Mouse (Mus musculus) lung, postnatal 10 days (tissue): ENCODE measurements around the gene Kmt5a.

Source experiments
- DNase-seq: peaks from one replicate; pipeline ENCODE4 v3.0.0; 2021

The Kmt5a gene

GRCm38 (mm10) chr5:124439447-124440093 lies at the start of gene Kmt5a:
Gene Kmt5a (plus strand): TSS chr5:124439930.
- peak; percentile 96 for DNase-seq

DNA sequence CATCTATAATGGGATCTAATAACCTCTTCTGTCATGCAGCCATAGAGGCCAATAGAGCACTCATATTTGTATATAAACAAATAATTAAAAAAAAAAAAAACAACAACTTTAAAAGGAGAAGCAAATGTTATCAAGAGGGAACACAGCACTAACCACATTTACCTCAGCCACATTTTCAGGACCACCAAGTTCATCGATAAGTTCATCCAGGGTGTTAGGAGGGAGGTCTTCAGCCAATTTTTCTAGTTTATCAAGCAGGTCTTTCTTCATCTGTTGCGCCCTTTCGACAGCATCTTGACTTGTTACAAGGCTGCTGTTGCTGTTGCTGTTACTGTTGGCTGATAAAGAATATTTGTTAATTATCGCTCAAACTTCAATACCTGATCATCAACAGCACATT lies 47.3 kb upstream of the Kmt5a start:
- DNase-seq = no peak

DNA sequence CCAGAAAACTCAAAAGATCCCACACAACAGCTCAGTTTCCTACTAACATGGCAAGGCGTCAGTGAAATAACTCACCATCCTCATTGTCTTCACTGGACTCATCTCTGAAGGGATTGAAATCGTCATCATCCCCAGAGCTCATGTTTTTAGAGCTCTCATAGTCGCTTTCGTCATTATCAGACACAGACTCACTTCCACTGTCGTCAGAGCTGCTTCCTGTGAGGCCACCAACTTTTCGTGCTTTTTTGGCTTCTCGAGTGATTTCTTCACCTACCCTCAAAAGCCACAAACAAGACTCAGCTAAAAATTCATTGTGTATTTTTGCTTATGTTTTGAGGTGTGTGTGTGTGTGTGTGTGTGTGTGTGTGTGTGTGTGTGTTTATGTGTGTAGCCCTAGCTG lies 46.0 kb upstream of the Kmt5a start:
- DNase-seq = no peak

DNA sequence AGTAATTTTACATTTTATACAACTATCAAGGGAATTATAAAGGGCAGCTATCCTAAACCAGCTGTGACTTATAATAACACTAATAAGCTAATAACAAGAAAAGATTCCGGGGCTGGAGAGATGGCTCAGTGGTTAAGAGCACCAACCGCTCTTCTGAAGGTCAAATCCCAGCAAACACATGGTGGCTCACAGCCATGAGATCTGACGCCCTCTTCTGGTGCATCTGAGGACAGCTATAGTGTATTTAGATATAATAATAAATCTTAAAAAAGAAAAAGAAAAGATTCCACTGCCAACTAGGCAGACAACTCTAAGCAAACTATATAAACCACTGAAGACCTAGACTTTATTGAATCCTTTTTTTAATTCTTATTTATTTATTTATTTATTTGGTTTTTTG lies 28.9 kb upstream of the Kmt5a start:
- DNase-seq = no peak

DNA sequence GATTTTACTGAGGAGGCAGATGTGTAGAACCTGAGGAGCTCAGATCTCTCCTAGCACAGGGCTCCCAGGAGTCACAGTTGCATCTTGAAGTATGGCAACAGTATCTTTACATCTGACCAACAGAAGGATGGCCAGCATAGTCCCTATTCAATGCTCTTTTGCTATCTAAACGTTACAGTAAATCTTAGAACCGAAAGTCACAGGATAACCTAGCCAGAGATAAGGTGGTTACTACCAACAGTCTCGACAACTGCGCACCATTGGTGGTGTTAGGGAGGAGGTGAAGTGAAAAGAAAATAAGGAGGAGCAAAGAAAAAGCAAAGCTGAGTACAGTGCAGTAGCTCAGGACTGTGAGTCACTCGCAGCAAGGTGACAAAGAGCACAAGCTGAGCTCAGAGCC lies 27.6 kb upstream of the Kmt5a start:
- no peak for DNase-seq

- no peak for DNase-seq
Measured at GRCm38 (mm10) chr5:124418903-124419302, 20.8 kb upstream of the Kmt5a start.

- no peak for DNase-seq
Measured at GRCm38 (mm10) chr5:124421786-124422185, 17.9 kb upstream of the Kmt5a start.

- DNase-seq = peak; percentile 25
Measured at GRCm38 (mm10) chr5:124424200-124424722, 15.5 kb upstream of the Kmt5a start.

DNA sequence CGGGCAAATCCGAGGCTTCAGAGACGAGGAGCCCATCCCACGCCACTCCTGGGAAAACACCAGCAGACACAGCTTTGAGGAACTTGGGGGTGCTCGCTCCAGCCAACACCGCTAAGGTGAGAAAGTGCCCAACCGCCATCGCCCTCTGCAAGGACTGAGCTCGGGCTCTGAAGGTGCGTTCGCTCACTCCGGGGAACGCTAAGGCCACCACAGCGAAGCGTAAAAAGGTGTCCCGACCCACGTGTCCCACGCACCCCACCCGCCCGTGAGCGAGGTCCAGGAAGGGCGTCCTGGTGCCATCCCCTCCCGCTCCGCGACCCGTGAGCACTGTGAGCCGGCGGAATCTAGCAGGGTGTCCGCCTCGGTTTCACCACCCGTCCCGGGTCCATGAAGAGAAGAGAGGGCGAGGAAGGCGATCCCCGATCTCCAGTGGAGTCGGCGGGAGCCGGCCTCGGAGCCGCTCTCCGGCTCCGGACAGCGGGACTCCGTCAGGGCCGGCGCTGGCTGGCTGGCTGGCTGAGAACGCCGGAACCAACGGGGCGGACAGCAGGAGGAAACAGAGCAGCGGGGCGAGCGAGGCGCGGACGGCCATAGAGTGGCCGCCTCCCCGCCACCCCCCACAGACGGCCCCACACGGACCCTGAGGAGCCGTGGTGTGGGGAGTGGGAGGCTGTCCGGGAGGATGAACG lies 14.9 kb upstream of the Kmt5a start:
- no peak for DNase-seq

DNA sequence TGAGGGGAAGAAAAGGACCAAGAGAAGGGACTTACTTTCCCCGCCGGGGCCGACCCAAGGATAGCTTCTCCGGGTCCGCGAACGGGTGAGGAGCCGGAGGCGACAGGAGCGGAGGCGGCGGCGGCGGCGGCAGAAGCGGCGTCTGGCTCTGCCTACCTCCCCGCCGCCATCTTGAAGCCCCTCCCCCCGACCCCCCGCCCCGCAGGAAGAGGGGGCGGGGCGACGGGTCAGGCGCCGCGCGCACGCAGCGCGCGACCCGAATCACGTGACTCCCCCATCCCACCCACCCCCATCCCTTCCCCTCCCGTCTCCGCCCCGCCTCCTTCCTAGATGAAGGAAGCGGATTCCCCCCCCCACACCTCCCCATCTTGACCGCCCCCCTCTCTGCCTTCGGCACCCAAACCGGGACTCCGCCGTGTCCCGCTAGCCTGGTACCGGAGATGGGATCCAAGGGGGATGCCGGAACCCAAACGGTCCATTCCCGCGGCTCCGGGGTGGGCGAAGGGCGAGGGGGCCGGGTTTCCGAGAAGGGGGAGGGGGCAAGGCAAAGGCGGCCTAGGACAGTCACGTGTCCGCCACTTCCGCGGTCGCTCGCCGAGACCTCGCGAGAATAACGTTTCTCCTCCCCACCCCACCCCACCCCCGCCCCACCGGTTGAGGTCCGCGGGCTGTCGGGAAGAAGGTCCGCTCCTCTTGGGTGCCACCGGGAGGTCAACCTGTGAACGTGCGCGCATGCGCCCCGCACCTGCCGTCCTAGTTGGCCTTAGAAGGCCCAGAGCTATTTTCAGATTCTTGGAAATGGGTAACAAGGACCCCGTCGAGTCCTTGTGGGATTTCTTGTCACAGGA lies 14.1 kb upstream of the Kmt5a start, which contains the start of gene Sbno1:
Gene Sbno1 (minus strand): TSS at position 590 of the 848 bp plus-strand sequence.
- DNase-seq = peak; percentile 95

- DNase-seq = no peak
Measured at GRCm38 (mm10) chr5:124426475-124427071, 13.2 kb upstream of the Kmt5a start.

GRCm38 (mm10) chr5:124432398-124433012 lies 7.2 kb upstream of the Kmt5a start:
- DNase-seq = peak; percentile 78

DNA sequence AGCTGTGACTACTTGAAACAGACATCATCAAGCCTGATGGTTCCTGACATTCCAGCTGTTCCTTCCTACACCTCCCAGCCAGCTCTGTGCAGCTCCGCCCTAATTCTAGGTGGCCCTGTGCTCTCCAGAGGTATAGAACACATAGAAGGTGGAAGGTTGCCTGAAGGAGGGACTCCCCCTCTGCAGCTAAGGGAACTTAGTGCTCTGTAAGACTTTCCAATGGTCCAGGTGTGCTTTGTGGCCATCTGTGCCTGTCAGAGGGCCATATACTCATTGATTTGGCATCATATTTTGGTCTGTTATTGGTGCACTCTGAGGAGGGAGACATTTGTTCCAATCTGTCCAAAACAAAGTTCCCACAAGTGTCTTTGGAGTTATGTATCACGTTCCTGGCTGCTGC lies 6.7 kb upstream of the Kmt5a start:
- DNase-seq = no peak

DNA sequence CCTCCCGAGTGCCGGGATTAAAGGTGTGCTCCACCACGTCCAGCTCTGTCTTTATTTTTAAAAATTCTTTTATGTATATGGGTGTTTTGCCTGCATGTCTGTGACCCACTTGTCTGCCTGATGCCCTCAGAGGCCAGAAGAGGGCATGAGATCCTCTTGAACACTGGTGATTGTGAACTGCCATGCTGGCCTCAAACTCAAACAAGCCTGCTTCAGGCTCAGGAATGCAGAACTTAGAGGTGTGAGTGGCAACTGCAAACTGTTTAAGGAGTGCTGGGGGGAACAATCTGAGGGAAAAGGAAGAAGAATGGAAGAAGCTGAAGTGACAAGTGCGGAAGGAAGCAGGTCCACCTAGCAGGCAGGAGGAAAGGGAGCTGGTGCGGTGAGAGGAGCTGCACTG lies 1.5 kb upstream of the Kmt5a start:
- peak; percentile 61 for DNase-seq

DNA sequence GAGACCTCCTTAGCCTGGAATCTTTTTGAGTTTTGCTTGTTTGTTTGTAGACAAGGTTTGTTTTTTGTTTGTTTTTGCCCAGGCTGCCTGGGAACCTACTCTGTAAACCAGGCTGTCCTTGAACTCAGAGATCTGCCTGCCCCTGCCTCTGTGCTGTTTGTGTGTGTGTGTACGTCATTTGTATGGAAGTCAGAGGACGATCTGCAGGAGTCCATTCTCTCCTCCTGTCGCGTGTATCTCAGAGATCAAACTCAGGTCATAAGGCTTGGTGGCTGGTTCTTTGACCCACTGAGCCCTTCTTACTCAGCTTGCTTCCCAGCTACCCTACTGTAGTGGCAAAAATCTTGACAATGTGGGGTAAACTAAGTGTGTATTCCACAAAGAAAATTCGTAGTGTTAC lies 984 bp upstream of the Kmt5a start:
- DNase-seq = no peak

DNA sequence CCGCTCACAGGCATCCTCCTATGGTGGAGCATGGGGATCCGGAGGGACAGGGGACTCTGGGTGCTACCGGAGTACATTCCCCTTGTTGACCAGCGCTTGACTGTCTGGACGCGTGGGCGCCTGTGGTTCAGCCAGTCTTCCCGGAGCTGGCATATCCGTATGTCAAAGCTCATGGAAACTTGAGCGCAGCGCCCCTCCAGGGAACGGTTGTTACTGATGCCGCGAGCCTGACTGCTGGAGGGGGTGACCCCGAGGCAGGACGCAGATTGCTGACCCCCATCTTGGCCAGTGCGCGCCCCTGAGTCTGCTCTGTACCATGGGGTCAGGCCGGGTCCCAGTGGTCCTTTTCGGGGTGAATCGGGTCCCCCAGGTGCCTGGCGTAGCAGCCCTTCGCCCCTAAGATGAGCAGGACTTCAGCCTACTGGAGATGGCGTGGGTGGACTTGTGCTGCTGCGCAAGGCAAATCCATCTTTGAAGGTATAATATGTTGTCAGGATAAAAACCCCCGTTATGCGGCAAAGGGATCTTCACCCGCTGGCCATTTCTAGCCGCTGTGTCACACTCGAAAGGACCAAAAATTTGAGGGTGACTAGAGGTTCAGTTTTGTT lies 468 bp downstream of the Kmt5a start:
- peak; percentile 77 for DNase-seq

GRCm38 (mm10) chr5:124442628-124443027 lies 2.9 kb downstream of the Kmt5a start:
- DNase-seq = no peak

- no peak for DNase-seq
Measured at GRCm38 (mm10) chr5:124444208-124444607, 4.5 kb downstream of the Kmt5a start.

DNA sequence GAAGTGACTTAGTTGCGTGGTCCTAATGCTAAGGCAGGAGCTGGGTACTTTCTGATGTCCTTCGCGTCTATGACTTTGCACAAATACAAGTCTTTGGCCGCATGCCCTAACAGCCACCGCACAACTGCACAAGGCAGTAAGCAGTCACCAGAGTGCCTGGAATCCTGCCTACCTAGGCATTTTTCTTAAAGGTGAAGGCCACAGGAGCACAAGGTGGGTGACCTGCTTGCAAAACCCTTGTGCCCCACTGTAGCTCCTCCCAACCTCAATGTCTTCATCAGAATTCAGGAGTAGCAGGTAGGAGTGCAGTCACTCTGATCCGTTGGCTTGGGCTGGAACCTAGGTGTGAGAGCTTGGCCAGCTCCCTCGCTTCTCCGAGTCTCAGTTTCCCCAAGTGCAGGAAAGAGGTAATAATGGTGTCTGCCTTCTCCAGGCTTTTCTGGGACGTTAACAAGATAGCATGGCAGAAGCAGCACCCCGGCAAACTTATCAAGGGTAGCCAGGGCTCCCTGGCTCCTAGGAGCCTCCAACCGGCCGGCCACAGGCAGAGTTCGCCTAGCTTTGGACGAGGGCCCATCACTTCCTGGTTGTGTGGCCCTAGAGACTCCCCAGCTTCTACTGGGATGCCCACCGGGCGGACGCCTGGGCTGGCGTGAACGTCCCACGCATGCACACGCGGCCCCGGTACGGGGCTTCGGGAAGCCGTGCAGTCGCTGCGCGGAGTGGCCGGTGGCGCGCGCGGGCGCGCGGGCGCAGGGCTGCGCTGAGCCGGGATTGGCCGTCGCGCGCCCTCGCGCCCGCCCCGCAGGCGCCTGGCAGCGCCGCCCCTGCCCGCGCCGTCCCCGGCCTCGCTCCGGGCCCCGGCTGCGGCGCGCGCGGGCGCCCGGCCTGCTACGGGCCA lies 5.2 kb downstream of the Kmt5a start:
- peak; percentile 79 for DNase-seq

DNA sequence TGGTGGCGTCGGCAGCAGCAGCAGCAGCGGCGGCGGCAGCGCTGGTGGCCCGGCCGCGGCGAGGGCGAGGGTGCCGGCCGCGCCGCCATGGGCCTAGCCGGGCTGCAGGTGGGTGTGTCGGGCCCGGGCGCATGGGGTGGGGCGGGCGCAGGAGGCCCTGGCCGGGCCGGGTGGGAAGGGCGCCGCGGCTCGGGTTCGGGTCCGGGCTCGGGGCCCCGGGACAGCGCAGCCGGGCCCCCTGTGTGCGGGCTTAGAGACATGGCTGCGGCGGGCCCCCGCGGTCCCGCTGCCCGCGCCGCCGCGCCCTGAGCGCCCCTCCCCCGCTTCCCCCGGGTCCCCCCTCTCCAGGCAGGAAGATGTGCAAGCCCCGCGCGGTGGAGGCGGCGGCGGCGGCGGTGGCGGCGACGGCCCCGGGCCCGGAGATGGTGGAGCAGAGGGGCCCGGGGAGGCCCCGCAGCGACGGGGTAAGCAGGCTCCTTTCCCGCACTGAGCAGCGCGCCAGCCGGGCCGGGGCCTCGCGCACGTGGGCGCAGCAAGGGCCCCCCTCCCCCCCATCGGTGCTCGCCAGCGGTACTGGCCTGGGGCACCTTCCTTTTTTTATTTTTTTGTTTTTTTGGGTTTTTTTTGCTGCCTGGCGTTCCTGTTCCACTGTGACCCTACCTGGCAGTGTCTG lies 6.0 kb downstream of the Kmt5a start:
- DNase-seq = peak; percentile 54
